Mouse (Mus musculus): ENCODE data around the gene Tmem120a. TPM values are rescaled to one million over a fixed set of nuclear protein-coding genes. Genes with fewer than 3 reads are reported as not detected.

Tmem120a gene
- polyA plus RNA-seq, 1 experiment from 2014 or later, result 44.1 TPM

DNA sequence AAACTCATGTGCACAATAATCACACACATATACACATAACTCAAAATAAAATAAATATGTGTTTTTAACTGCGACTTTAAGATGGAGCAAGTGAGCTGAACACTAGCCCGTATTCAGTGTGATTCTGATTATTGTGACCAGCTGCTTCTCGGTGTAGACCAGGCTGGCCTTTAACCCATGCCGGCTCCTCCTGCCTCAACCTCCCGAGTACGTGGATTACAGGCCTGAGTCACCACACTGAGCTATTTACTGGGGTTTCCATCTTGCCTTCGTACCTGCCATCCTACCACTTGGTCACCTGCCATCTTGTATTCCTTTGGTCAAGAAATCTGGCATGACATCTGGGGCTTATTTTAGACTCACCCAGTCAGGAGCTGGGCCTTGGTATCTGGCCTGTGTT is 40.8 kb downstream of the Tmem120a start:
- H3K27me3 ChIP-seq, result no peaks in the 10 kb centered on the region
- H3K9ac ChIP-seq, result no peak overlapping the region
- H3K9me3 ChIP-seq, result no peaks in the 10 kb centered on the region
- 90% methylated on average over 7 of the region's 7 CpGs for WGBS
- peaks cover 32% of the 10 kb centered on the region for H3K36me3 ChIP-seq
- no peak overlapping the region for H3K27ac ChIP-seq
- no peak for ATAC-seq (ENCODE audit: insufficient number of reproducible peaks, low FRiP score, low TSS enrichment, low read depth)
- H3K4me1 ChIP-seq, result no peaks in the 10 kb centered on the region
- no peak overlapping the region for H3K4me3 ChIP-seq
- H3K4me2 ChIP-seq, result no peak overlapping the region

DNA sequence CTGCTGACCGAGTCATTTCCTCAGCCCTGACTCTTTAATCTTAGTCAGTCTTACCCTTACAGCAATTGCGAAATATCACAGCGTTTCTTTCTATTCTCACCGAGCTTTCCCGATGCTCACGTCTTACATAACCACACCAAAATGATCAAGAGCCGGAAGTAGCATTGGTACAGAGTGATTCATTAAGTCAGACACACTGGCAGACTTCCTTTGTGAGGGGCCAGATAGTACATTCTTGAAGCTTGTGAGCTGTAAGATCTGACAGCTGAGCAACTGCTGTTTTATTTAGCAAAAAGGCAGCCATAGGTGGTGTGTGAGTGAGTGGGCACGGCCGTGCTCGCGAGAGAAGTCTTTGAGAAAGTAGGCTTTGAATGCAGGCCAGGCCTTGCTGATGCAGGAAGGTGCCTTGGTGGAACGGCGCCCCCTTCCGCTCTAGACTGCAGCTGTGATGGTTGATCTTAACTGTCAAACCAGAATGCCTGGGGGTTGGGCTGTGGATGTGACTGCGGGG is 41.5 kb downstream of the Tmem120a start:
- H3K36me3 ChIP-seq, result peaks cover 32% of the 10 kb centered on the region
- no peak overlapping the region for H3K9ac ChIP-seq
- WGBS, result 75% methylated on average over 15 of the region's 15 CpGs
- no peak overlapping the region for H3K4me2 ChIP-seq
- no peak overlapping the region for H3K27ac ChIP-seq
- H3K4me3 ChIP-seq, result no peak overlapping the region
- no peaks in the 10 kb centered on the region for H3K27me3 ChIP-seq
- no peak for ATAC-seq (ENCODE audit: insufficient number of reproducible peaks, low FRiP score, low TSS enrichment, low read depth)
- H3K4me1 ChIP-seq, result no peaks in the 10 kb centered on the region
- no peaks in the 10 kb centered on the region for H3K9me3 ChIP-seq

DNA sequence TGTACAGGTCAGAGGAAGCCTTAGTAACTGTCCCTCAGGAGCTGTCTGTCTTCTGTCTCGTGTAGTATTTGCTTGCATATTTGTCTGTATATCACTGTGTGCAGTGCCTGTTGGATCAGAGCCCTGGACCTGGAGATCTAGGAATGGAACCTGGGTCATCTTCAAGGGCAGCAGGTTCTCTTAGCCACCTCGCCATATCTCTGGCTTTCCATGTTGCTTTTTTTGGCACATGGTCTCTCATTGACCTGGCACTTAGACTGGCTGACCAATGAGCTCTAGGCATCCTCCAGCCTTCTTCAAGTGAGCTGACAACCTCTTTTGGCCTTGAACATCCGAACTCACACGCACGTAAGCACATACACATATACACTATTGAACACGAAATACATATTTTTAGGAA is 42.1 kb downstream of the Tmem120a start:
- H3K27me3 ChIP-seq, result no peaks in the 10 kb centered on the region
- no peak overlapping the region for H3K4me2 ChIP-seq
- no peak overlapping the region for H3K4me3 ChIP-seq
- 89% methylated on average over 6 of the region's 6 CpGs for WGBS
- no peak overlapping the region for H3K9ac ChIP-seq
- no peaks in the 10 kb centered on the region for H3K9me3 ChIP-seq
- no peaks in the 10 kb centered on the region for H3K4me1 ChIP-seq
- H3K36me3 ChIP-seq, result peaks cover 27% of the 10 kb centered on the region
- no peak for ATAC-seq (ENCODE audit: insufficient number of reproducible peaks, low FRiP score, low TSS enrichment, low read depth)
- H3K27ac ChIP-seq, result no peak overlapping the region

DNA sequence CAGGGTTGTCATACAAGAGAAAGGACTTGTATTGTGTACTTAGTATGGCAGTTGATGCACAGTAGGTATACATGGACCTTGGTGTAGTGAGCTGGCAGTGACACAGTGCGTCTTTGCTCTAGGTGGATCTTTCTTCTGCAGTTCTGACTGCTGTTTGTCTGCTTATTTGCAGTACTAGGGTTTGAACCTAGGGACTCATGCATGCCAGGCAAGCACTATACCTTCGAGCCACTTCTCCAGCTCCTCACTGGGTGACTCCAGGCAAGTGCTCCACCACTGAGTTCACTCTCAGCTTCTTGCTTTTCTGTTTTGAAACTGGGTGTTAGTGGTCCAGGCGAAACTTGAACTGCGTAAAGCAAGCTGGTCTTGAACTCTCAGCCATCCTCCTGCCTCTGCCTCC is 42.6 kb downstream of the Tmem120a start:
- H3K27ac ChIP-seq, result no peak overlapping the region
- H3K36me3 ChIP-seq, result peaks cover 22% of the 10 kb centered on the region
- H3K9ac ChIP-seq, result no peak overlapping the region
- no peak overlapping the region for H3K4me3 ChIP-seq
- no peaks in the 10 kb centered on the region for H3K9me3 ChIP-seq
- H3K27me3 ChIP-seq, result no peaks in the 10 kb centered on the region
- H3K4me1 ChIP-seq, result no peaks in the 10 kb centered on the region
- ATAC-seq (ENCODE audit: insufficient number of reproducible peaks, low FRiP score, low TSS enrichment, low read depth), result no peak
- WGBS, result 93% methylated on average over 4 of the region's 4 CpGs
- no peak overlapping the region for H3K4me2 ChIP-seq

DNA sequence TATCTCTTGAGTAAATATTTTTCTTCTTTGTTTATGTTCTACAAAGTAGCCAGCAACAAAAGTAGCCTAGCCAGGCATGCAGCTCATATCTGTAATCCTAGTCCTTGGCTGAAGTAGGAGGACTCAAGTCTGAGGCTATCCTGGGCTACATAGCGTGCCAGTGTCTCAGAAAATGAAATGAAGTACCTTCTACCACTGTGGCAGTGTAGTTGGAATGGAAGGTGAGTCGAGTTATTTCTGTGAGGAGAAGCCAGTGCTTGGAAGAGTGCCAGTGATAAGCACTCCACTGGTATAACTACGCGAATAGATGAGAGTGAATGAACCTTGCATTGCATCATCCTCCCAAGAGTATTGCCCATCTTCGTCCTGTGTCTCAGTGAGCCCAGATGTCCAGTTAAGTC is 46.5 kb downstream of the Tmem120a start:
- WGBS, result 87% methylated on average over 5 of the region's 5 CpGs
- no peak overlapping the region for H3K27ac ChIP-seq

DNA sequence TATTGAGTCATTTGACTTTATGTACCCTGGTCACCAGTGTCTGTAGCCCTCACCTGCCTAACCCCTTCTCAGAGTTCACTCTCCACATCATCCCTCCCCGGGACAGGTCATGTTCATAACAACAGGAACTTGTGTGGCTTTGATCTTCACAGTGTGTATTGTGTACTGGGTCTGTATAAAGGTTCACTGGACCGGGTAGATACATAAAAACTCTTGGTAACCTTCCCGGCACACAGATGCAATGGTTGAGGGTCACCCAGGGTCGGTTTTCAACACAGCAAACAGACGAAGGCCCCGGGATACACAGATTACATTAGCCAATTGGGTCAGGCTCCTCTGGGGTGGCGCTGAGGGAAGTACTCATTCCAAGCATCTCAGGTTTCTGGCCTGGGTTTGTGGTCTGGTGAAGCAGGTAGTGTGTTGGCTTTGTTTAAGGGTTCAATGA is 48.9 kb downstream of the Tmem120a start:
- Histone ChIP-seq H3K27ac (no peak overlapping the region), H3K4me3 (no peak overlapping the region), H3K4me1 (peaks cover 11% of the 10 kb centered on the region), H3K36me3 (0 out of 2 replicates have a peak, but pooled peaks cover 7% of the 10 kb centered on the region), H3K9ac (no peak overlapping the region), H3K4me2 (no peak overlapping the region), H3K9me3 (no peaks in the 10 kb centered on the region), H3K27me3 (no peaks in the 10 kb centered on the region)
- ATAC-seq (ENCODE audit: insufficient number of reproducible peaks, low FRiP score, low TSS enrichment, low read depth), result no peak
- 43% methylated on average over 7 of the region's 7 CpGs for WGBS

More for the DNA sequence above, 46.5 kb downstream of the Tmem120a start:
- Histone ChIP-seq H3K4me1 (peaks cover 9% of the 10 kb centered on the region; the same call in 1 of the 2 replicates), H3K4me3 (no peak overlapping the region), H3K4me2 (no peak overlapping the region), H3K9ac (no peak overlapping the region), H3K36me3 (0 out of 2 replicates have a peak, but pooled peaks cover 14% of the 10 kb centered on the region), H3K9me3 (no peaks in the 10 kb centered on the region), H3K27me3 (no peaks in the 10 kb centered on the region)
- ATAC-seq (ENCODE audit: insufficient number of reproducible peaks, low FRiP score, low TSS enrichment, low read depth), result no peak

DNA sequence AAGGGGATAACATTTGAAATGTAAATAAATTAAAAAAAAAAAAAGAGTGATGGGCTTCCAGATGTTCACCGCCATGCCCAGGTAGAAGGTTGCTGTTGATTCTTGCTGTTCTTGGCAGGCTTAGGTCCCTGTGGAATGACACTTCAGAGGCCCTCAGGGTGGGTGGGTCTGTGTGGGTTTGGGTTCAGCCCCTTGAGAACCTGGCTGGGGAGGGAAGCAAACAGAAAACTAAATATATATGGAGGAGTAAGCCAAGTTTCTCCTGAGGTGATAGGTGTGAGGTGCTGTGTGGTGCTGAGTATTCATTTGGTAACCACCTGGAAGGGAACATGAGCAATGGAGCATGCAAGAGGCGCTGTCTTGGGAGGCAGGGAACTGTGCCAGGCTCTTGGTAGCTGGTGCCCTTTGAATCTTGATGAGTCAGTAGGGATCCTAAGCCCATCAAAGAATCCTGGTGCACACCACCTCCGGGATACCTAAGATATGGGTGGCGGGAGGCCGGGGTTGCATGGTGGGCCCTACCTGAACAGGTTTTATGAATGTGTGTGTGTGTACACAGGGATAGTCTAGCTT is 50.9 kb downstream of the Tmem120a start:
- Histone ChIP-seq H3K27me3 (no peaks in the 10 kb centered on the region), H3K9ac (no peak overlapping the region), H3K9me3 (no peaks in the 10 kb centered on the region), H3K36me3 (no peaks in the 10 kb centered on the region), H3K4me2 (no peak overlapping the region), H3K4me3 (no peak overlapping the region), H3K27ac (no peak overlapping the region), H3K4me1 (peaks cover 21% of the 10 kb centered on the region)
- 94% methylated on average over 5 of the region's 5 CpGs for WGBS
- no peak for ATAC-seq (ENCODE audit: insufficient number of reproducible peaks, low FRiP score, low TSS enrichment, low read depth)

DNA sequence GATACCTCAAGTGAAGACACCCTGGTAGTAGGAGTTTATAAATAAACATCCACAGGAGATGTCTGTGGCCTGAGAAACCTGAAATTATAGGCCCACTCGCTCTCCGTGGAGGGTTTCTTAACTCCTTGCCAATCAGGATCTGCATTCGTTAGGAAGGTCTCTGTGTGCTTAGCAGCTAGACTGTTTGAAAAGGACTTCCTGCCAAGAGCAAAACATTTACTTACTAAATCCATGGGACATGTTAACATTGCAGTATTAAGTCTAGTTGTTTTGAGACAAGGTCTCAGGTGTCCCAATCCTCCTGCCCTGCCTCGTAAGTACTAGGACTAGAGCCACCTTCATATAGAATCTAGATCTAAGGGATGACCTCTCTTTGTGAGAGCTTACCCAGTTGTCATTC is 53.0 kb downstream of the Tmem120a start:
- Histone ChIP-seq H3K9ac (no peak overlapping the region), H3K4me2 (no peak overlapping the region), H3K27me3 (no peaks in the 10 kb centered on the region), H3K36me3 (no peaks in the 10 kb centered on the region), H3K4me1 (peaks cover 22% of the 10 kb centered on the region), H3K4me3 (no peak overlapping the region), H3K27ac (no peak overlapping the region), H3K9me3 (no peaks in the 10 kb centered on the region)
- WGBS, result 84% methylated on average over 4 of the region's 4 CpGs
- ATAC-seq (ENCODE audit: insufficient number of reproducible peaks, low FRiP score, low TSS enrichment, low read depth), result no peak

DNA sequence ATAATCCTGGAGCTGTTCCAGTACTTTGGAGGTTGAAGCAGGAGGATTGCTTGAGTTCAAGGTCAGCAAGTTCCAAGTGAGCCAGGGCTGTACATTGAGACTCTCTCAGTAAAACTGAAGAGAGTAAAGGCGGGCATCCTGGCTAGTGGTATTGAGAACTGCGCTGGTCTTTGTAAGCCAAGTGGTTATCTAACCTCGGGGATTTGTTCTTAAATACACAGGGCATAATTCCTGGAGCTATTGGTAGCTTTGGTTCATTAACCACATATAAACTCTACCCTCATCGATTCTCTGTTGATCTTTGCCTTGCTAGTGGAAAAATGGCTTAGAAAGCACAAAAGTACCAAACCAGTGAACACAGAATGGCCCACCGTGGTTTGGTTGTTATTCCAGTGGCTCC is 53.8 kb downstream of the Tmem120a start:
- no peaks in the 10 kb centered on the region for H3K27me3 ChIP-seq
- ATAC-seq (ENCODE audit: insufficient number of reproducible peaks, low FRiP score, low TSS enrichment, low read depth), result no peak
- H3K27ac ChIP-seq, result no peak overlapping the region
- H3K4me3 ChIP-seq, result no peak overlapping the region
- H3K9me3 ChIP-seq, result no peaks in the 10 kb centered on the region
- H3K4me1 ChIP-seq, result peaks cover 20% of the 10 kb centered on the region
- H3K36me3 ChIP-seq, result no peaks in the 10 kb centered on the region
- H3K4me2 ChIP-seq, result peak overlapping the region; percentile 92
- 86% methylated on average over 5 of the region's 5 CpGs for WGBS
- no peak overlapping the region for H3K9ac ChIP-seq

Small RNAs within 50 kb of the gene (microRNA-seq; reads per million reads assigned to microRNA genes)
- not detected for gene Mir7034

Other genes with a start within 250 kb of the Tmem120a start
- gene Hip1, start 199.3 kb downstream of the Tmem120a start, polyA plus RNA-seq (2015; fragmentation: Nextera tagmentation; extraction: Ambion mirVana), result 33.5 and 34.1 TPM in 2 replicates
- not detected in 2 replicates for gene Ccl26, start 180.9 kb downstream of the Tmem120a start, polyA plus RNA-seq (2015; fragmentation: Nextera tagmentation; extraction: Ambion mirVana)
- gene Ccl24, start 171.4 kb downstream of the Tmem120a start, polyA plus RNA-seq (2015; fragmentation: Nextera tagmentation; extraction: Ambion mirVana), result 2.9 and 3.4 TPM in 2 replicates
- gene Rhbdd2, start 111.8 kb downstream of the Tmem120a start, polyA plus RNA-seq (2015; fragmentation: Nextera tagmentation; extraction: Ambion mirVana), result 33.3 and 33.4 TPM in 2 replicates
- 93.7 and 99.2 TPM in 2 replicates for gene Por, start 74.4 kb downstream of the Tmem120a start, polyA plus RNA-seq (2015; fragmentation: Nextera tagmentation; extraction: Ambion mirVana)
- gene Styxl1, start 33.9 kb upstream of the Tmem120a start, polyA plus RNA-seq (2015; fragmentation: Nextera tagmentation; extraction: Ambion mirVana), result 0.14 TPM in 2 replicates
- gene Mdh2, start 34.0 kb upstream of the Tmem120a start, polyA plus RNA-seq (2015; fragmentation: Nextera tagmentation; extraction: Ambion mirVana), result 435 and 486 TPM in 2 replicates
- 0.32 and 0.36 TPM in 2 replicates for gene Srrm3, start 62.4 kb upstream of the Tmem120a start, polyA plus RNA-seq (2015; fragmentation: Nextera tagmentation; extraction: Ambion mirVana)
- gene Hspb1, start 143.5 kb upstream of the Tmem120a start, polyA plus RNA-seq (2015; fragmentation: Nextera tagmentation; extraction: Ambion mirVana), result 1,190 and 1,326 TPM in 2 replicates
- 162 and 168 TPM in 2 replicates for gene Ywhag, start 190.2 kb upstream of the Tmem120a start, polyA plus RNA-seq (2015; fragmentation: Nextera tagmentation; extraction: Ambion mirVana)
- gene Ssc4d, start 230.1 kb upstream of the Tmem120a start, polyA plus RNA-seq (2015; fragmentation: Nextera tagmentation; extraction: Ambion mirVana), result 2.0 and 2.1 TPM in 2 replicates
- gene Zp3, start 235.7 kb upstream of the Tmem120a start, polyA plus RNA-seq (2015; fragmentation: Nextera tagmentation; extraction: Ambion mirVana), result 0.17 and 0.44 TPM in 2 replicates